Mouse (Mus musculus): ENCODE results near the gene Trim44. TPM values are rescaled to one million over a fixed set of nuclear protein-coding genes. Genes with fewer than 3 reads are reported as not detected.

Trim44 gene
- total RNA-seq (2023) = 10 to 100 TPM; 58.9 to 59.4 TPM

DNA sequence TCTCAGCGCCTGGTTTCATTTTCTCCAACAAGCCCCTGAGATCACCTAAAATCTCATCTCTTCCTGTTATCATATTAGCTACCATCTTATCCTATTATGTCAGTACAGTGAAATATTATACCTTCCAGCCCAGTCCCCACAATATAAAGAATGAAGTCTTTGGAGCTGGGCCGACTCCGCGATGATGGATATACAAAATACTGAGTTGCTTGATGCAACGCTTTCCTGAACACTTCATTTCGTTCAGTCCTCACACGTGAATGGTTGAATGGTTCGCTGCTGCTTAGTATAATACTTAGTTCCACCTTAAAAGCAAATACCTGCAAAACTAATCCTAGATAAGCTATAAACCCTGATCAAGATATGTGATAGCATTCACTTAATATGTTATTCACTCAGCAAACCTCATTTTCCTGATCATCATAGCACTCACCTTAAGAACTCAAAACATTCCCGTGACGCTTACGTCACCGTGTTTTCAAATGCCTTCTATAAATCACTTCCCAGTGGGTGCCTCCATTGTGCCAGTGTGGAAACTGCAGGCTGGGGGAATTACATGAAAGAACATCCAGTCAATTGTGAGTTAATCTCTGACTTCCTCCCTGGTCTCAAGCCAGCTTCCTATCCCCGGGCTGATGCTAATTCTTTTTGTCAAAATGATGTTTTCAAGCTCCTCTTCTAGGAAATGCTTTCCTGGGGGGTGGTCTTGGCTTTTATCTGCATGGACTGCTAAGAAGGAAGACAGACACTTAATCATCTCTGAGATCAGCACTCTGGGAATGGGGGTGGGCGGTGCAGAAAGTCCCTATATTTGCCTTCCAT, at the start of gene Trim44:
Gene Trim44, minus strand, starts transcription at position 466 of the 822 bp plus-strand sequence.

DNA sequence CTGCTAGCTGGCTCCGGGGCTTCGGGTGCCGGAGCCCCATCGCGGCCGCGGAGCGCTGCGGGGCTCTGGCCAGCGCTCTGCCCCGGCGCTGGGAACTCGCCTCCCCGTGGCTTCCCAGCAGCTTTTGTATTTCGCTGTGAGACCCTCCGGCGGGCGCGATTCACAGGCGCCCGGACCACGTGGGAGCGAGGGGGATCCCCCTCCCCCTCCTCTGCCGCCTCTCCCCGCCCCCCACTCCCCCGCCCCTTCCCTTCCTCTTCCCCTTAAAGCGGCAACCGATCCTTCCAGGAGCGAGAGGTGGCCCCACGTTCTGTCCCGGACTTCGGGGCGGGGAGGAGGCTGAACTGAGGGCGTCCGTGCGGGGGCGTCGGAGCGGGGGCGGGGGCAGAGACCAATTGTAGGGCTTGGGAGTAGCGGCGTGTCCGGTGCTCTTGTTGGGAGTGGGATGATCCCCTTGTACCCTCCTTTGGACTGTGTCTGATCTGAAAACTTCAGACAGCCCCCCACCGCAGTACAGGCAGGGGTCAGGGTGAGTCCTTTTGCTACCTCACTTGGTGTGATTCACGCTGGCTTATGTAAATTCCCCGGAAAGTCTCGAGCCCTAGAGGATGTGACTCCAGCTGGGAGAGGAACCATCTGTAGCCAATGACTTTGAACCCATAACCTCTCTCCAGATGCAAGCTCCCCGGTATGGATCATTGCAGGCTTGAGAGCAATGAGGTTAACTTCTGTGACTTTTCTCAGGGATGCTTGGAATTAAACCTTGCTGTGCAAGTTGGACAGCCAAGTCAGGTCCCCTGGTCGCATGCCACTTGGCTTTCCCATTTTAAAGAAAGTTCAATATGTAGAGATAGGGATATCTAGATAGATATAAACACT, 44.3 kb upstream of the Trim44 start, which contains the start of gene Fjx1:
Gene Fjx1, minus strand, starts transcription at position 829 of the 879 bp plus-strand sequence.

Other genes with a start within 250 kb of the Trim44 start
- 1 to 10 TPM; 6.7 to 6.9 TPM for gene Ldlrad3, start 221.4 kb downstream of the Trim44 start, total RNA-seq (2023)
- gene Fjx1, start 44.7 kb upstream of the Trim44 start, total RNA-seq (2023) = not detected
- 1 to 10 TPM in 1 of 2 experiments, under 1 TPM in 1; 0.58 to 2.9 TPM for gene Pamr1, start 142.2 kb upstream of the Trim44 start, total RNA-seq (2023)

All from B cell, adult 67 days (primary cell).